Mouse (Mus musculus) v-Abl transformed pro-B cells (cell line): ENCODE measurements around the gene Smap2.

Source experiments
- in situ Hi-C, 2 experiments: fragments of 400-800 bp; cut with MboI; formaldehyde crosslinking; loops; one replicate each; pipeline ENCODE4 v1.15.1; 2025; ENCODE audit not compliant: unreplicated experiment in 2 of 2

Smap2 gene

DNA sequence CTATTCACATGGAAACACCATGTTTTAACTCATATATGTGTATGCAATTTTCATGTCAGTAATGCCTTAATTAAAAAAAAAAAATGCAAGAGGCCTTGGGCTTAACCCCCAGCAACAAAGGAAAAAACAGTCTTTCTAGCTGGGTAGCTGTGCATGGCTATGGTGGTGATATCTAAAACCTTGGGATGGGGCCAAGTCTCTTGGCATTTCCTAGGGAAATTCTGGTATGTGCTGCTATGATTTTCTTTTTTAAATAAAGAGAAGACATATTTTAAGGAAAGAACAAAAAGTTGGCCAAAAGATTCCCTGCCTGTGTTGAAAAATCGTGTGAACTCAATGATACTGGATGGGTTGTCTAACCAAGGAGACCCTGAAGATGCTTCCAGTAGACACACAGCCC, 21.1 kb downstream of the Smap2 start:
- in situ Hi-C loops: no loop called here

DNA sequence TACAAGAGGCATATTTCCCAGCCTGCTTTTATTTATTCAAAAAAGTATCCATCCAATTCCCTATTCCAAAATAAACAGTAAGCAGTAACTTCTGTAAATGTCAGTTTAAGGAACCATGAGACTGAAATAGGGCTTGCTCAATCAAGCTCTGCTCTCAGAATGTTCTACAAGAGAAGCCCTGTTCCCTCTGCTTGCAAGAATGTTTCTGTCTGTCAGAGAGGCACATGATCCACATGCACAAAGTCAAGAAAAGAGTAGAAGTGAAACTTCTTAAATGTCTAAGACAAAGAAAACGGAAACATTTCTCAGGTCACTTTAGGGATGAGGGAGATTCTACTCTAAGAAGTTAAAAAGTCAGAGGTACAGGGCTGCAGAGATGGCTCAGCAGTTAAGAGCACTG, 24.0 kb downstream of the Smap2 start:
- in situ Hi-C loops: no loop called here

GRCm38 (mm10) chr4:120992284-120992683, 24.8 kb downstream of the Smap2 start:
- in situ Hi-C loops: no loop called here

DNA sequence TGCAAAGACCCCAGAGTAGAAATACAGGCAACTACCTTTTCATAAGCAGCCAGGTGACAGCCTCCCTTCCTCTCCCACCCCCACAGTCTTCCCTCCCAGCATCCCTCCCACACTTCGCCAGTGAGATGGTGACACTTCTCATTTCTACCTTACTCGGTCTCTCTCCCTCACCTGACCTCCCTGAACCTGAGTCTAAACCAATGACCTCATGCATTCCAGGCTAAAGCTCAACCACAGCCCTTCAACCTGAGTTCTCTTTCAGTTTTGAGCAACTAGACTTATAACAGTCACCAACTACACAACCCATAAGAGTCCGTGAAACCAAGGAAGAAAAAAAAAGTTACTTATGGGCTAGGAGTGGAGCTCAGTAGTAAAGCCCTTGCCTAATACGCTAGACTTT, 29.7 kb downstream of the Smap2 start:
- in situ Hi-C loops: loop anchor here (5.0 to 10.0 kb wide), 3 partner anchors 40 to 237 kb away; no protein-coding TSS in a partner anchor

DNA sequence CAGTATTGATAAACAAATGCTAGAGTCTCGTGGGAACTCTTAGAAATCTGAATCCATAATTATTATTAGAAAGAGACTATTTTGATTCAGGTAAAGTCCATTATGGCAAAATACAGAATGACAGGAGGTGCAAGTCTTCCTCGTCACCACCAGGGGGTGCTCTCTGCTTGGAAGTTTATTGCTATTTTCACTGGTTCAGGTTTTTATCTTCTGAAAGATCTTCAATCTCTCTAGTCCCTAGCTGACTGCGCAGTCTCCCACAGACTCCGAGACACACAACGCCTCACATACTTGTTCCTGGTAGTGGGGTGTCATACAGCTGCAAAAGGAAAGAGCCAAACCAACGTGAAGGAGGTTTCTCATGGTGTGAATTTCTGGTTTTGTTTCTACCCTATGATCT, 30.6 kb downstream of the Smap2 start:
- in situ Hi-C loops: loop anchor here (5.0 to 10.0 kb wide), 3 partner anchors 41 to 238 kb away; no protein-coding TSS in a partner anchor

- in situ Hi-C loops: no loop called here
These were observed 38.8 kb downstream of the Smap2 start for GRCm38 (mm10) chr4:120978221-120978620.

GRCm38 (mm10) chr4:120975428-120975734, 41.7 kb downstream of the Smap2 start:
- in situ Hi-C loops: no loop called here

- in situ Hi-C loops: no loop called here
These were observed 42.2 kb downstream of the Smap2 start for GRCm38 (mm10) chr4:120974711-120975427.

- in situ Hi-C loops: no loop called here
These were observed 45.2 kb downstream of the Smap2 start for GRCm38 (mm10) chr4:120971842-120972241.

DNA sequence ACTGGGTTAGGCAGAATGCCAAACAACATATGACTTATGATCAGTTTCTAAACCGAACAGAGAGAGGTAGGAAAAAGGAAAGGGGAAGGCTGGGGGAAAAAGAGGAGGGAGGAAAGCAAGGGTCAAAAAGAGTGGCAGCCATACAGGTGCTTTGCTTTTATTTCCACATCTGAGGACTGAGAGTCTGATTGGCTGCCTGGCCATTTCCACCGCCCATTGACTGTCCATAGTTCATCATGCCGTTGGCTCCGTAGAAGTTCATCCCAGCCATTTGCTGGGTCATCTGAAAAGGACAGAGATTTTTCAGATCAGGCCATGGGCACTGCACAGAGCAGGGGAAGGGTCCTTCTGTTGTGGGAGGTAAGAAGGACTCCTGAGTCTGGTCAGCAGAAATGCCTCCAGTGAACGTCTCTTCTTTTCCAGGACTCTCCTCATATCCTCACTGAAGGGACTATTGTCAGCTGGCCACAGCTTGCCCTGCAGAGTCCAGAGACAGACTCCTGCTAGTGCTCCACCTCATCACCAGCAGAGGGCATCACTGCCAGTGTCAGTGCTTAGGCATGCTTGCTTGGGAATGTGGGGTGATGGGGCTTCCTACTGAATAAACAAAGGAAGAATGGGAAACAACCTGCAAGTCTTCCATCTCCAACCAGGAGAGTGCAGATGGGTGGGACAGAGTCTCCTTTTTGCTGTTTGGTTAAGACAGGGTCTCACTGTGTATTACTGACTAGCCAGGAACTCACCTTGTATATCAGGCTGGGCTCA, 47.5 kb downstream of the Smap2 start:
- in situ Hi-C loops: no loop called here

DNA sequence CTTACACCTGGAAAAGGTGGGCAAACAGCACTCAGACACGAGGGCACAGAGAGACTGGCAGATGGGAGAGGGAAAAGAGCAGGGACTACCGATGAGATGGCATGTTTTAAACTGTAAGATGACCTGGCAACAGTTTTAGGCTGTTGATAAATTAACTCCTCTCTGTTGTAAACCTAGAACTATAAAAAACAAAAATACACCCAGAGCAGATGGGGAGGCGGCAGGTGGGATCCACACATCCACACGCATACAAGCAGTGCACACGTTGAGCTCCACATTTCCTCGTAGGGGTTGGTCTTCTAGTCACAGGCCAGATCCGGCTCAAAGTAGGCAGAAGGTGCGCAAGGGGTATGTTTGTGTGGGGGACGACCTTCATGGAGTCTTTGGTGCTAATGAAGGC, 48.6 kb downstream of the Smap2 start:
- in situ Hi-C loops: no loop called here

DNA sequence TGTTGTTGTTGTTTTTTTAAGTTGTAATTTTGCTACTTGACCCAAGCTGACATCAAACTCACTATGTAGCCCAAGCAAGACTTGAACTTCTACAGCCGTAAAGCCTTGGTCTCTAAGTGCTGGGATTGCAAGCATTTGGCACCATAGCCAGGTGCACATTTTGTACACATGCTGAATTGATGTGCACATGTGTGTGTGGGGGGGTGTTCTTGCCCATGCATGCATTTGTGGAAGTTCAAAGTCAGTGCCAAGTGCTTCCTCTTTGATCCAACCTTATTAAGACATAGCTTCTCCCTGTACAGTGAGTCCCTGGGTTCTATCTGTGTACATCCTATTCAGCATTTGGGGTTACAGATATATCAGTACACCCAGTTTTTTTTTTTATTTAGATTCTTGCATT, 61.5 kb downstream of the Smap2 start:
- in situ Hi-C loops: no loop called here

DNA sequence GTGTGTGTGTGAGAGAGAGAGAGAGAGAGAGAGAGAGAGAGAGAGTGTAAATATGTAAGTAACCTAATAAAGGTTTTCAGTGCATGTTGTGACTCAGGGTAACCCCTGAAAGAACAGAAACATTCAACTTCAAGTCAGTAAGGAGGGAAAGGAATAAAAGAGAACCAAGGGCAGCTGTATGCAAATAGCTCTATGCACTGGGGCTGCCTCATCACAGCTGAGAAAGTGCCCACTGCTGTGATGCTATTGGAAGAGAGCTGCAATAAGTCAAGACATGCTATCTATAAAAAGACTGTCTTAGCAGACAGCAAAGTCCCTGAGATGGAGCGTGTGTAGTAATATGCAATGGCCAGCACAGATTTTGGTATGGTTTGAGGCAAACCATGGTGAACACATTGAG, 63.4 kb downstream of the Smap2 start:
- in situ Hi-C loops: no loop called here

DNA sequence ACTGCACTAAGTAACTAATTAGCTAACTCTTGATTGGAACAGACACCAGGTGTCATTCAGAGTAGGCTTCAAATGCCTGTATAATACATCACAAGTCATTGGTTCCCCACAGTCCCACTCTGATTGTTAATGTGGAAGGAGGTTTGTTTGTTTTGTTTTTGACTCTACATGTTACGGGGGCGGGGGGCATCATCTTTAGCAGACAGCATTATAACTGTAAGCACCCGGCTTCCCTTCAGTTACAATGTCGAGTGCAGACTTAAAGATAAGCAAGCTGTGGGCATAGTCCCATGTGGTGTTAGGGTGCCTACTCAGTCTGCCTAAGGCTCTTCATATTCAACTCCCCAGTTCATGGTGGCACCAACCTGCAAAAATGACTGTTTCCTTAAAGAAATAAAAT, 64.0 kb downstream of the Smap2 start:
- in situ Hi-C loops: no loop called here

DNA sequence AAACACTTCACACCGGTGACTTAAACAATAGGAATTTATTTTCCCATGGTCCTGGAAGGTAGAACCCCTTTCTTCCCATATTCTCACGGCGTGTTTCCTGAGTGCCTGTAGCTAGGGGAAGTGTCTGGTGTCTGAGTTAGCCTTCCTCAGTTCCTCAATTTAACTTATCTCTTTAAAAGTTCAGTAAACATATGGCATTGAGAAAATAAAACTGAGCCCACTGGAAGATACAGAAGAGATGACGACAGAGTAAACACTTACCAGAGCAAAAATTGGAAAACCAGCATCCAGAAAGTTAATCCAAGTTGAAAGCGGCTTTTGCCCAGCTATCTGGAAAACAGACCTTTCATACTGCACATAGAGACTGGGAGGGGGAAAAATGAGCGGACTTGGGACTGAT, 64.9 kb downstream of the Smap2 start:
- in situ Hi-C loops: no loop called here

DNA sequence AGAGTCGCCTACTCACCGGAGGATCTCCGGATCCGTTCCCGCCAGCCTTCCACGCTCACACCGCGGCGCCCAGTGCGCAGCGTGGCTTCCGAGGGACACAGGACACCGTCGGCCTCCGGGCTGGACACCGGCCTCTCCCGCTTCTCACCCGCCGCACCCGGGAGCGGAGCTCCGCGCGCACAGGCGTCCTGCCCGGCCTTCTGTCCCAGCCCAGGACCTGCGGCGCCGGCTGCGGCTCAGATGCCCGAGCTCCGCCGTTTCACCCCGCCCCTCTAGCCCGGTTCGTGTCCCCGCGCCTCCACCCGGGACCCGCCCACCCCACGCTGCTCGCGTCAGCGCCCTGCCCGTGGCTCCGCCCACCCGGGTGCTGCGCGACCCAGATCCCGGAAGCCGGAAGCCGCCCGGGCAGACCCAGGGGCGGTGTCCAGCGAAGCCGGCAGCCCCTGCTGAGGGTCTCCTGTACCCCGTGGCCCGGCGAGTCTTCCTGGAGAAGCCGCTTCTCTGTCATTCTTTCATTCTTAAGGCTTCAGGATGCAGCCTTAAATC, 65.5 kb downstream of the Smap2 start, which contains the start of gene Zfp69:
TSS of gene Zfp69 (minus strand) at position 272 of the 546 bp plus-strand sequence.
- in situ Hi-C loops: no loop called here

- in situ Hi-C loops: no loop called here
These were observed 66.2 kb downstream of the Smap2 start for GRCm38 (mm10) chr4:120950763-120951427.

GRCm38 (mm10) chr4:120948938-120949337, 68.1 kb downstream of the Smap2 start:
- in situ Hi-C loops: no loop called here

- in situ Hi-C loops: no loop called here
These were observed 82.0 kb downstream of the Smap2 start for GRCm38 (mm10) chr4:120935006-120935405.

GRCm38 (mm10) chr4:120930736-120931135, 86.3 kb downstream of the Smap2 start:
- in situ Hi-C loops: no loop called here

GRCm38 (mm10) chr4:120928686-120929085, 88.4 kb downstream of the Smap2 start:
- in situ Hi-C loops: loop anchor here in 1 of 2 experiments (5.0 kb wide), 1 partner anchor 289 kb away; the partner anchor contains the start of gene Rlf
